Mouse (Mus musculus) ES-E14 (cell line): Measurements from ENCODE around the gene Smc6.

Experiments
- CHD2 ChIP-seq: IDR thresholded peaks from 2 replicates; pipeline ENCODE4 v1.6.1; 2014; ENCODE audit warnings: mild to moderate bottlenecking, low read depth, low read length, inconsistent platforms
- HCFC1 ChIP-seq: IDR thresholded peaks from 2 replicates; pipeline ENCODE4 v1.6.1; 2012; ENCODE audit warnings: low read length, inconsistent platforms, borderline replicate concordance; ENCODE audit not compliant: insufficient read depth
- ZNF384 ChIP-seq: IDR thresholded peaks from 2 replicates; pipeline ENCODE4 v1.6.1; 2012; ENCODE audit warnings: low read depth, low read length, inconsistent platforms

DNA sequence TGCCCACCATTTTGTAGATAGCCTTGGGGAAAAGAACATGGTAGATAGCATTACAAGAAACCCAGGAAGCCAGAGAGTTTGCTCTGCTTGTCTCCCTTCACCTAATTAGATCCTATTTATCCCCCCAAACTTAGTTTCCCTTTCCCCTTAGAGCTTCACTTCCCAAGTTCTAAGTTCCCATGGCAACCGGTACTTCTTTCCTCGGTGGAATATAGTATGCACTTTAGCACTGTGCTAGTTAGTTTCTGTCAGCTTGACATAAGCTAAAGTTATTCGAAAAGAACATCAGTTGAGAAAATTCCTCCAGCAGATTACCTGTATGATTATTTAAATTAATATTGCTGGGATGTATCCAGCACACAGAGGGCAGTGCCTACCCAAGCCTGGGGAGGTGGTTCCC is 60.8 kb downstream of the Smc6 start:
- no peak for TF ChIP-seq HCFC1
- TF ChIP-seq ZNF384: no peak
- TF ChIP-seq CHD2: no peak
